Mouse (Mus musculus) lung, embryonic 14.5 days (tissue): ENCODE data around the gene Sec23b. TPM values are rescaled to one million over a fixed set of nuclear protein-coding genes. Genes with fewer than 3 reads are reported as not detected.
"Not testable (repeated sequence)": the region's sequence is repeated elsewhere in the genome, so short reads cannot be mapped to it uniquely, and the experiment has no call there.

Source experiments
- ATAC-seq: fragments of 200-750 bp; cut with Nextera tagmentation; 2 replicates; pipeline ENCODE4 v1.8.0; 2017; ENCODE audit warnings: mild to moderate bottlenecking, moderate TSS enrichment, moderate library complexity; ENCODE audit not compliant: insufficient read depth
- DNase-seq: peaks from one replicate; pipeline ENCODE4 v3.0.0-alpha.2; 2015
- H3K27ac ChIP-seq: fragments of 300-500 bp; sonication (generic); 2 replicates; pipeline ENCODE4 v1.5.1; 2014; ENCODE audit warnings: low read depth, mild to moderate bottlenecking, moderate library complexity
- H3K27me3 ChIP-seq: fragments of 300-500 bp; sonication (generic); 2 replicates; pipeline ENCODE4 v1.6.1; 2014; ENCODE audit warnings: low read length, control low read depth; ENCODE audit not compliant: insufficient read depth
- H3K36me3 ChIP-seq: fragments of 300-500 bp; sonication (generic); 2 replicates; pipeline ENCODE4 v1.6.1; 2014; ENCODE audit warnings: control low read depth; ENCODE audit not compliant: insufficient read depth
- H3K4me1 ChIP-seq: fragments of 300-500 bp; sonication (generic); 2 replicates; pipeline ENCODE4 v1.6.1; 2014; ENCODE audit warnings: antibody characterized with exemption, control low read depth; ENCODE audit not compliant: insufficient read depth
- H3K4me2 ChIP-seq: fragments of 300-500 bp; sonication (generic); 2 replicates; pipeline ENCODE4 v1.6.1; 2014; ENCODE audit warnings: mild to moderate bottlenecking
- H3K4me3 ChIP-seq: fragments of 300-500 bp; sonication (generic); 2 replicates; pipeline ENCODE4 v1.5.1; 2014; ENCODE audit warnings: low read depth, low read length
- H3K9ac ChIP-seq: fragments of 300-500 bp; sonication (generic); 2 replicates; pipeline ENCODE4 v1.6.1; 2014
- H3K9me3 ChIP-seq: fragments of 300-500 bp; sonication (generic); 2 replicates; pipeline ENCODE4 v1.6.1; 2016; ENCODE audit warnings: low read depth, low read length, control low read depth
- CTCF ChIP-seq: IDR thresholded peaks from 2 replicates; pipeline ENCODE4 v1.5.1; 2016; ENCODE audit warnings: antibody characterized with exemption, low read depth
- WGBS: fragments of 180-500 bp; shearing (Covaris S2); extraction: QIAGEN DNeasy Blood & Tissue Kit; methylation state at CpG from one replicate; pipeline ENCODE4 v1.1.7; 2014; 5-methylcytosine and 5-hydroxymethylcytosine counted together
- polyA plus RNA-seq: library from polyadenylated mRNA; unstranded; fragments of >200 nt; fragmentation: Nextera tagmentation; extraction: Ambion mirVana; gene quantifications from 2 replicates; pipeline ENCODE4 v1.2.1, GENCODE M21; 2014

Gene Sec23b
- polyA plus RNA-seq, 1 experiment from 2014 or later: 89.1 TPM

GRCm38 (mm10) chr2:144553905-144554304 is 2.1 kb upstream of the Sec23b start:
- Histone ChIP-seq H3K4me2 (no peak overlapping the region), H3K4me3 (no peak overlapping the region), H3K9ac (no peak overlapping the region), H3K27ac (no peak overlapping the region), H3K27me3 (no peaks in the 10 kb centered on the region), H3K9me3 (no peaks in the 10 kb centered on the region), H3K4me1 (peaks cover 4% of the 10 kb centered on the region; the same call in 1 of the 2 replicates), H3K36me3 (0 out of 2 replicates have a peak, but pooled peaks cover under 1% of the 10 kb centered on the region)
- ATAC-seq (no peak), DNase-seq (no peak)
- WGBS: 92% methylated on average over 3 of the region's 3 CpGs
- TF ChIP-seq CTCF: no peak

DNA sequence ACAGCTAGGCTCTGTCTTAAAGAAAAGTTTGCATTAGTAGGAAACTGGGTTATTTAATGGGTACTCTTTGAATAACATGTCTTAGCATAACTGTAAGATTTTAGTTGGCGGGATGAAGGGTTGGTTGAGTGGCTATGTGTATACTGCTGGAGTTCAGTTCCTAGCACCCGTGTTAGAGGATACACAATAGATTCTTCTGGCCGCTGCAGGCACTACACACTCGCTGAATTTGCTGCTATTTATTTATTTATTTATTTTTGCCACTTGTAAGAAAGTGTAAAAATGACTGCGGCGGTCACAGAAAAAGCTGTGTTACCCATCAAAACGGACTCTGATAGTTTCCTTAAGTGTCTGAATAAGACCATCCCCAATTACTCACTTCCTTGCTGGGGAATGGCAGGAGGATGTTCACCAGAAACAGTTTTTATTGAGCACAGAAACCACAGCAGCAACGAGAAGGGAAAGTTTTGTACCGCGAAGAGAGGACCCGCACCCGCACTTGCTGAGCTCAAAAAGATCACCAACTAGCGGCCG is 676 bp upstream of the Sec23b start:
- H3K4me3 ChIP-seq: peak overlapping the region; percentile 55
- no peaks in the 10 kb centered on the region for H3K9me3 ChIP-seq
- 1% methylated on average over 14 of the region's 14 CpGs for WGBS
- no peak for TF ChIP-seq CTCF
- peak overlapping the region; percentile 92 for H3K27ac ChIP-seq
- DNase-seq (peak; percentile 59), ATAC-seq (peak; percentile 19; the same call in 1 of the 2 replicates)
- peak overlapping the region; percentile 62 for H3K9ac ChIP-seq
- peak overlapping the region; percentile 66 for H3K4me2 ChIP-seq
- no peaks in the 10 kb centered on the region; the same call in 1 of the 2 replicates for H3K4me1 ChIP-seq
- peaks cover 11% of the 10 kb centered on the region; the same call in 1 of the 2 replicates for H3K36me3 ChIP-seq
- no peaks in the 10 kb centered on the region for H3K27me3 ChIP-seq

DNA sequence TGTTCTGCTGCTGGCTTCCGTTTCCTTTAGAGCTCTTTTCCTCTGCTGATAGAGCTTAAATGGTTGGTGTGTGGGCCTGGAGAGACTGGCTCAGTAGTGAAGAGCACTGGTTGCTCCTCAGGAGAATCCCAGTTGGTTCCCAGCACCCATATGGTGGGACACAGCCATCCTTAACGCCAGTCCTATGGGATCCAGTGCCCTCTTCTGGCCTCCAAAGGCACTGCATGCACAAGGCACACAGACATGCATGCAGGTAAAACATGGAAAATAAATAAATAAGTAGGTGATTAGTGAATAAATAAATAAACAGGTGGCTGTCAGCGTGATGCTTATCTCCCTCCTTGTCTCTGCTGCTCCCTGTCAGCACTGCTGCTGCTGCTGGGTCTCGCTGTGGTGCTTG is 32.7 kb downstream of the Sec23b start:
- TF ChIP-seq CTCF: peak; percentile 55
- Histone ChIP-seq H3K4me2 (no peak overlapping the region), H3K27ac (no peak overlapping the region), H3K4me1 (no peaks in the 10 kb centered on the region), H3K4me3 (no peak overlapping the region), H3K9me3 (no peaks in the 10 kb centered on the region), H3K27me3 (no peaks in the 10 kb centered on the region), H3K9ac (no peak overlapping the region), H3K36me3 (peaks cover 56% of the 10 kb centered on the region)
- ATAC-seq (no peak), DNase-seq (no peak)
- 75% methylated on average over 4 of the region's 4 CpGs for WGBS

DNA sequence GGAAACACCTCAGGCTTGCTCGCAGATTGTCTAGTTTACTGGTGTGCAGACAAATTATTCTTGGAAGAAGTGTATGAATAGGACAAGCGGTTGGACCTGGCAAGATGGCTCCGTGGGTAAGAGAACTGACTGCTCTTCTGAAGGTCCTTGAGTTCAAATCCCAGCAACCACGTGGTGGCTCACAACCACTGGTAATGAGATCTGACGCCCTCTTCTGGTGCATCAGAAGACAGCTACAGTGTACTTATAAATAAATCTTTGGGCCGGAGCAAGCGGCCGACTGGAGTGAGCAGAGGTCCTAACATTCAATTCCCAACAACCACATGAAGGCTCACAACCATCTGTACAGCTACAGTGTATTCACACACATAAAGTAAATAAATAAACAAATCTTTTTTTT is 37.0 kb downstream of the Sec23b start:
- H3K4me2 ChIP-seq, H3K9ac ChIP-seq, H3K9me3 ChIP-seq, DNase-seq, H3K4me3 ChIP-seq, H3K27ac ChIP-seq, H3K4me1 ChIP-seq, ATAC-seq, H3K27me3 ChIP-seq: not testable (repeated sequence)
- H3K36me3 ChIP-seq: peaks cover 17% of the 10 kb centered on the region
- WGBS: 63% methylated on average over 8 of the region's 8 CpGs

DNA sequence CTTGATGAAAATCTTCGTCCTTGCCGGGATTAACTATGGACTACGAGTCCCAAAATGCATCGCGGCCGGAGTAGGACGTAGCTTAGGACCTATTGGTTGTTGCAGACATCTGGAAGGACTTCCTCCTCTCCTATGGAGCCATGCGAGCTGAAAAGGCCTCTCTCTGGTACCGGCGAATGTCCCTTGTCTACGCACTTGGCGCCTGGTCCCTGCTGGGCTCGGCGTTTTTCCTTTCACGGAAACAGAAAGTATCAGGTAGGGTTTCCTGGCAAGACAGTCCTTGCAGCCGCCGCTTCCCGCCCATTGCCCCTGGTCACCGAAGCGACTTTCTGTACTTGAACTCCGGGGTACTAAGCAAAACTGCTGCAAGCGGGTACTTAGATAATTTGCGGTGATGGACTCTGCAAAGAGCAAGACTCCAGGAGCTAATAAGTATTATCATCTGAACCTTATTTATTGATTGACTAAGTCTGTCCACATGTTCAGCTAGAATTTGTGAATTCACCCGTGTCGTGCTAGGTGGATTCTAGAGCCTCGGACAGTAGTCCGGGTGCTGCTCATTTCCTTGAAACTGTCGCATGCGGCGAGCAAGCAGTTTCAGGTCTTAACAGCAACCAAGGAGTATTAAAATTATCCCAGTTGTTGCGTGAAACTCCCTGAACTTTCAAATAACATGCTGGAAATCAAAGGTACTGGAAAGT is 38.1 kb downstream of the Sec23b start, which contains the start of gene Smim26:
Smim26 (plus strand) TSS at position 104 of the 701 bp plus-strand sequence.
- Histone ChIP-seq H3K4me3 (peak within 1 kb of the TSS; percentile 56), H3K4me2 (peak within 1 kb of the TSS; percentile 65), H3K9me3 (no peaks in the 10 kb centered on the region), H3K27ac (no peak within 1 kb of the TSS), H3K4me1 (no peaks in the 10 kb centered on the region), H3K27me3 (no peaks in the 10 kb centered on the region), H3K36me3 (peaks cover 6% of the 10 kb centered on the region; the same call in 1 of the 2 replicates), H3K9ac (peak within 1 kb of the TSS; percentile 62)
- 1% methylated on average over 31 of the region's 31 CpGs for WGBS
- DNase-seq (peak; percentile 91), ATAC-seq (peak; percentile 98)
- TF ChIP-seq CTCF: no peak

DNA sequence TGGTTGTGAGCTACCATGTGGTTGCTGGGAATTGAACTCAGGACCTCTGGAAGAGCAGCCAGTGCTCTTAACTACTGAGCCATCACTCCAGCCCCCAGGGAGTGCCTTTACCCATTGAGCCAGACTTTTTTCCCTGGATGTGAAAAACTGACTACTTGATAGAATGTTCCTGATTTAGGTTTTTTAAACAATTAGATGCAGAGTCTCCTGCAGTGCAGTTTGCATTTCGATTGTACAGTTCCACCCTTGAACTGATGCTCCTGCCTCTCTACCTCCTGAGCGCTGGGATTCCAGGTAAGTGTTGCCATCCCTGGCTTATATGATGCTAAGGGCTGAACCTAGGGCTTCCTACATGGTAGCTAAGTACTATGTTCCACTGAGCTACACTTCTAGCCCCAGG is 42.0 kb downstream of the Sec23b start:
- ATAC-seq (no peak), DNase-seq (no peak)
- H3K27ac ChIP-seq: no peak overlapping the region
- no peaks in the 10 kb centered on the region; the same call in 1 of the 2 replicates for H3K36me3 ChIP-seq
- H3K4me2 ChIP-seq: no peak overlapping the region
- H3K27me3 ChIP-seq: no peaks in the 10 kb centered on the region
- TF ChIP-seq CTCF: no peak
- no peak overlapping the region for H3K4me3 ChIP-seq
- H3K9ac ChIP-seq: no peak overlapping the region
- 69% methylated on average over 2 of the region's 2 CpGs for WGBS
- H3K9me3 ChIP-seq: no peaks in the 10 kb centered on the region
- 0 out of 2 replicates have a peak, but pooled peaks cover 2% of the 10 kb centered on the region for H3K4me1 ChIP-seq
